Mouse (Mus musculus): ENCODE results near the gene Ascl2.

Gene Ascl2

DNA sequence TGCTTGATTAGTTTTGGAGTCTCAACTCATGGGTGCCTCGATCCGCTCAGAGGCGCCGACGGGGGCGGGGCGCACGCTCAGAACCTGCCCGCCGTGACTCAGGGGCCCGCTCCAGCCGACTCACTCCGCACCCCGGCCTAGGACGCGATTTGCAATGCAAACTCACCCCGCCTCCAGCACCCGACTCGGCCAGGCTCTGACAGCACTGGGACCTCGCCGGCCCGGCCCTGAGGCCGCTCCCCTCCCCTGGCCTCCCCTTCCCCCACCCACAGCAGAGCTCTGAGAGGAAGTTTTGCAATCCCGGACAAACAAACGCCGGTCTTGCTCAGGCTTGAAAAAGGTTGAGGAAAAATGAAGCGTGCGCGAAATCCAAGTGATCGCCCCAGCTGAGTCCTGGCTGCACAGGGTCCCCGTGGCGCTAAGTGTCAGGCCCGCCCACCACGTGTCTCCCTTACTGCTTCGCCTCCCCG lies 1.6 kb downstream of the Ascl2 start:
- ChIA-PET CTCF (interaction anchor here in 3 of 4 experiments (0.6 to 2.6 kb wide), 11 partner anchors 18 to 507 kb away, joined by 3 to 12 read pairs (median 4); no protein-coding TSS in a partner anchor), POLR2A (interaction anchor here (0.6 to 5.7 kb wide), 26 partner anchors 8 to 356 kb away, joined by 3 to 29 read pairs (median 4); partner anchors contain the start of genes Cd81 (in 2 of the 4) and Tssc4 (in 1 of the 4))

DNA sequence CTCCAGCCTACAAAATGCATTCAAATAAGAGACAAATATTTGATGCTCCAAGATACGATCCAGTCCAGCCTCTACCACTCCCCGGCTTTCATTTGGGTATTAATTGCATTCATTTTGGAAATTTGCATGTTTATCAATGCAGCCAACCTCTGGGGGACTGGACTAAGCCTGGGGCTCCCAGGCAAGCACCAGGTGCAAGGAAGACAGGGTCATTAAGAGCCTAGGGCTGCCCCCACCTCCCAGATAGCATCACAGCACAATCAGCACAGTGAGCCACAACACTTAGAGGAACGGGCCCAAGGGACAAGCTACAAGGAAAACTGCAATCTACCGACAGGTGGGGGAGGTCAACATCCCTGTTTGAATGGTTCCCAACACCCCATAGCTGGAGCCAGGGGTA lies 9.3 kb downstream of the Ascl2 start:
- ChIA-PET POLR2A (interaction anchor here in 3 of 4 experiments (0.8 to 4.4 kb wide), 11 partner anchors 8 to 127 kb away, joined by 3 to 21 read pairs (median 4); partner anchors contain the start of gene Cd81 (in 1 of the 3)), CTCF (interaction anchor here in 3 of 4 experiments (0.9 to 2.3 kb wide), 5 partner anchors 40 to 192 kb away, joined by 3 to 8 read pairs (median 3); no protein-coding TSS in a partner anchor)

DNA sequence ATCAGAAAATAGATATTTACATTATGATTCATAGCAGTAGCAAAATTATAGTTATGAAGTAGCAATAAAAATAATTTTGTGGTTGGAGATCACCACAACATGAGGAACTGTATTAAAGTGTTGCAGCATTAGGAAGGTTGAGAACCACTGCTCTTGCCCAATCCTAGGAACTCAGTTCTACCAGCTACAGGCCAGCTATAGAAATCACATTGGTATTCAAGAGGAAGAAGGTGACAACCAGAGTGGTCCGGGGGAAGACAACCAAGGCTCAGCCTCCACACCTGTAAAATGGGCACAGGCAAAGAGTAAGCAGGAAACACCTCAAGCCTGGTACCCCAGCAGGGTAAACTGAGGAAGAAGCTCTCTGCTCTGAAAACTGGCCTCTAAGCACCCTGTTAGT lies 10.2 kb downstream of the Ascl2 start:
- CTCF ChIA-PET = interaction anchor here in 1 of 4 experiments (2.3 kb wide), 1 partner anchor 40 kb away, joined by 8 read pairs; no protein-coding TSS in a partner anchor
- POLR2A ChIA-PET = interaction anchor here in 2 of 4 experiments (1.2 to 4.4 kb wide), 6 partner anchors 8 to 114 kb away, joined by 3 to 21 read pairs (median 4); partner anchors contain the start of gene Cd81 (in 1 of the 2)

DNA sequence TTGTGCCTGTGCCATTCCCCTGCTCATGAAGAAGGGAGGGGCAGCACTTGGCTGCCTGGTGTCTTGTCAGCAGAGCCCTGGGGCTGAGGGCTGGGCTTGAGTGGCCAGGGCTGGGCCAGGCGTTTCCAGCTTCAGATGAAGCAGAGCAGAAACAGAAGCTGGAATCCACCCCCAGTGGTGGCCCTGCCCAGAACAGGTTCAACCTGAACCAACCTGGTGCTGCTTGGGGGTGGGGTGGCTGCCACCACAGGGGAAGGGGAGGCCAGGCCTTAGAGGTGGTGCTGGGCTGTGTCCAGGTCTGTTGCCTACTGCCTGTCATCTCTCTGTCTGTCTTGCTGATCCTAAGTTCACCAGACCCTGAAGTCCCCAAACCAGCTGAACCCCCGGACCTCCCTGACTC lies 13.0 kb downstream of the Ascl2 start:
- CTCF ChIA-PET = no interaction called here
- POLR2A ChIA-PET = interaction anchor here in 1 of 4 experiments (0.7 kb wide), 1 partner anchor 47 kb away, joined by 3 read pairs; no protein-coding TSS in a partner anchor

DNA sequence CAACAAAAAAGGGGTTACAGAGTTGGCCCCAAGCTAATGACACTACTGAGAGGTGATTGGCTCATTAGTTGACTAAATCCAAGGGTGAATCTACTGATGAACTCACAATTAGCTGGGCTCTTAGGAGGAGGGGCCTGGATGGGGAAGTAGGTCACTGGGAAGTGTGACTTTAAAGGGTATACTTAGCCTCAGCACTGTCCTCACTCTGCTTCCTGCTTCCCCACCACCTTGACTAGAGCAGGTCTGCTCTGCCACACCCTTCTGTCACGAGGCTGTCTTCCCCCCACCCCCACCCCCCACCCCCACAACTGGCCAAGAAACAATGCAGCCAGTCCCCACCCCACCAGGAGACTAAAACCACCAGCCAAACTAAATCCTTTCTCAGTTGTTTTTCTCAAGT lies 19.5 kb downstream of the Ascl2 start:
- ChIA-PET CTCF (interaction anchor here (0.5 to 2.0 kb wide), 7 partner anchors 11 to 137 kb away, joined by 3 to 11 read pairs (median 4); no protein-coding TSS in a partner anchor), POLR2A (interaction anchor here (0.6 to 3.4 kb wide), 20 partner anchors 11 to 1988 kb away, joined by 3 to 28 read pairs (median 6); partner anchors contain the start of genes Ascl2 (in 2 of the 4) and Cd81 (in 2 of the 4))

DNA sequence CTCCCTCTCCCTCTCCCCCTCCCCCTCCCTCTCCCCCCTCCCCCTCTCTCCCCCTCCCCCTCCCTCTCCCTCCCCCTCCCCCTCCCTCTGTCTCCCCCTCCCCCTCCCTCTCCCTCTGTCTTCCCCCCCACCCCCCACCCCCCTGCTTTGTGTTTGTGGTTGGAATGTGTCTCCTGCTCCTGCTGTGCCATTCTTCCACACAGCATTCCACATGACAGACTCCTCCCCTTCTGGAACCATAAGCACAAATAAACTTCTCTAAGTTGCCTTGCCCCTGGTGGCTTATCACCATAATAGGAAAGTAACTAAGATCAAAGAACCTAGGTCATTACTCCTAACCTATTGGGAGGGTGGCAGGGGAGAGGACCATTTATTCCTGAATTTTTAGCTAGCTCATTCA lies 31.4 kb downstream of the Ascl2 start:
- ChIA-PET POLR2A (interaction anchor here in 1 of 4 experiments (1.0 to 3.3 kb wide), 2 partner anchors 11 to 30 kb away, joined by 5 to 22 read pairs; no protein-coding TSS in a partner anchor), CTCF (interaction anchor here in 2 of 4 experiments (0.6 to 5.8 kb wide), 3 partner anchors 18 to 186 kb away, joined by 3 to 17 read pairs (median 4); no protein-coding TSS in a partner anchor)

DNA sequence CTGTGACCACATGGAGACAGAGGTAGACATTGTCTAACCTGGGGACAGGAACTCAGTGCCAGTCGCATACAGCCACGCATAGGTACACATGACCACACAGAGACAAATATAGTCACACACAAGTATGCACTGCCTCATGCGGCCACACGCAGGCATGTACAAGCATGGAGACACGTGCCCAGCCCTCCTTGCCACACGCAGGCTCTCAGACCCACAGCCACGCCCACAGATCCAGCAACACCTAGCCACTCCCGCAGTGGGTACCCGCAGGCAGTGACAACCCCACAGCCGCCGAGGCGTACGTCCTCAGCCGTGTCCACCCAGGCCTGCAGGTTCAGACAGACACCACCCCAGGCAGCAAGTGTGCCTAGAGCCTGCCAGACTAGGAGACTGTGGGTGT lies 33.4 kb downstream of the Ascl2 start:
- ChIA-PET CTCF (interaction anchor here in 1 of 4 experiments (1.7 to 5.8 kb wide), 2 partner anchors 16 to 72 kb away, joined by 4 to 17 read pairs; no protein-coding TSS in a partner anchor), POLR2A (interaction anchor here in 2 of 4 experiments (0.5 to 1.4 kb wide), 4 partner anchors 9 to 73 kb away, joined by 3 to 5 read pairs (median 3); no protein-coding TSS in a partner anchor)

DNA sequence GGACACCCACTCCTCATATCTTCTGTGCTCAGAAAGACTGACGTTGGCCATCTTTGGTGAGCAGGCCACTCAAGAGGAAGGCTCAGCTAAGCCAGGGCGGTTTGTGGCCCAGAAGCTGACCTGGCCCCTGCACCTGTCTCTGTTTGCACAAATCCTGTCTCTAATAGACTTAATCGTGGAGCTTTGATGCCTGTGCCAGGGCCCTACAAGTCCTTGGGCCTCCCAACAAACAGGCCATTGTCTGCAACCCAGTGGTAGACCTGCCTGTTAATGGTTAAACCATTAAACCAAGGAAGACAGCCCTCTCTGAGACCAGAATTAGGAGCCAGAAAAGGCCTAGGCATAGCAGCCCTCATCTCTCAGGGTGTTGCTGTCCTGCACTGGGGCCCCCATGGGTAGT lies 36.6 kb downstream of the Ascl2 start:
- ChIA-PET POLR2A (interaction anchor here in 2 of 4 experiments (1.6 to 2.4 kb wide), 2 partner anchors 16 to 121 kb away, joined by 4 to 7 read pairs; partner anchors contain the start of gene Cd81 (in 1 of the 2)), CTCF (interaction anchor here (0.5 to 3.2 kb wide), 5 partner anchors 13 to 141 kb away, joined by 3 to 14 read pairs (median 5); no protein-coding TSS in a partner anchor)

DNA sequence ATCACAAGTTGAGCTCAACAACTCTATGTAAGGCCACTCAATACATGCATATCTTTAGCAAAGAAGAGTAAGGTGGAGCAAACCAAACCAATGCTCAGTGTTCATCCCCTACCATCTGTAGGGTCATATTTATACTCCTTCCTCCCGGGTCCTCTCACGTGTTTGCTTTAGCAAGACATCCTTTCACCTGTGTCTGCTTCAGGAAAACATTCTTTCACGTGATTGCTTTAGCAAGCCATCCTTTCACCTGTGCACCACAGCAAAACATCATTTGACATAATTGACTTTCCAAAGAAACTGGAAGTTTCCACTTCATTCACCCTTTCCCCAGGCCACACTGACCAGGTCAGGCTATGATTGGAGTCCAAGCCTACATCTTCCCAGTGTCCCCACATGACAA lies 38.0 kb downstream of the Ascl2 start, which contains the start of gene Th:
Th (minus strand) TSS at position 101 of the 400 bp plus-strand sequence.
- CTCF ChIA-PET = interaction anchor here in 2 of 4 experiments (0.9 to 3.2 kb wide), 3 partner anchors 8 to 12 kb away, joined by 3 to 14 read pairs (median 4); no protein-coding TSS in a partner anchor
- POLR2A ChIA-PET = interaction anchor here in 1 of 4 experiments (1.6 kb wide), 1 partner anchor 122 kb away, joined by 4 read pairs; the partner anchor contains the start of gene Cd81

DNA sequence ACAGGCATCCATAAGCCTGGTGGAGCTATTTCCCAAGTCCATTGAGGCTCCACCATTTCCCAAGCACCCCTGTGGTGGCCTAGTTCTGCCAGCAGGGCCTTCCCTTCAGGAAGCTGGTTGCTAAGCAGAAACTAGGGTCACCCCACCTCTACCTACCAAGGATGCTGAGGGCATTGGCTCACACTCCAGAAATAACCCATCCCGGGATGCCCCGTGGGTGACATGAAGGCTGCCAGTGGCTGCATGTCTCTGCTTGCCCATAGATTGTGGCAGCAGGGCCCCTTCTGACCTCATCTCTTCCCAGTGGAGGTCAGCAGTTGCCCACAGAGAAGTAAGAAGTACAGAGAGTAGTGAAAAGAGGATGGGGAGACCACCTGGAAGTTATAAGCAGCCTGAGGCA lies 39.5 kb downstream of the Ascl2 start:
- POLR2A ChIA-PET = no interaction called here
- CTCF ChIA-PET = interaction anchor here in 1 of 4 experiments (0.6 to 0.9 kb wide), 3 partner anchors 10 to 494 kb away, joined by 3 to 5 read pairs (median 4); no protein-coding TSS in a partner anchor

DNA sequence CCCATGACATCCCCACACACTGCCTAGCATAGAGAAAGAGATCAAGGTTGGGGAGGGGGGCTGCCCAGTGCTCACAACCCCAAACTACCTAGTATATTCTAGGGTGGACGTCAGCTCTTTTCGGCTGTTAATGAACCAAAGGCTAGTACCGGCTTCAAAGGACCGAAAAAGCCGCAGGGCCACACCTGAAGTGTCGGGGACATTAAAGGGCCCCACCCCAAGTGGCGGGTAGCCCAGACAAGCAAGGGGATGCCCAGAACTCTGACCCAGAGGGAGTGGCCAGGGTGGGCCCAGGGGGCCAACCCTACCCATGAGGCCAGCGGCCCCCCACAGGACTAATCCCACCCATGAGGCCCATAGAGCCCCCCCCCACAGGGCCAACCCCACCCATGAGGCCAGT lies 41.8 kb downstream of the Ascl2 start:
- CTCF ChIA-PET = interaction anchor here in 3 of 4 experiments (0.6 to 1.4 kb wide), 6 partner anchors 8 to 418 kb away, joined by 3 to 12 read pairs (median 4); no protein-coding TSS in a partner anchor
- POLR2A ChIA-PET = interaction anchor here in 3 of 4 experiments (1.0 to 2.4 kb wide), 5 partner anchors 9 to 189 kb away, joined by 3 to 8 read pairs (median 3); partner anchors contain the start of gene Cd81 (in 1 of the 3)

DNA sequence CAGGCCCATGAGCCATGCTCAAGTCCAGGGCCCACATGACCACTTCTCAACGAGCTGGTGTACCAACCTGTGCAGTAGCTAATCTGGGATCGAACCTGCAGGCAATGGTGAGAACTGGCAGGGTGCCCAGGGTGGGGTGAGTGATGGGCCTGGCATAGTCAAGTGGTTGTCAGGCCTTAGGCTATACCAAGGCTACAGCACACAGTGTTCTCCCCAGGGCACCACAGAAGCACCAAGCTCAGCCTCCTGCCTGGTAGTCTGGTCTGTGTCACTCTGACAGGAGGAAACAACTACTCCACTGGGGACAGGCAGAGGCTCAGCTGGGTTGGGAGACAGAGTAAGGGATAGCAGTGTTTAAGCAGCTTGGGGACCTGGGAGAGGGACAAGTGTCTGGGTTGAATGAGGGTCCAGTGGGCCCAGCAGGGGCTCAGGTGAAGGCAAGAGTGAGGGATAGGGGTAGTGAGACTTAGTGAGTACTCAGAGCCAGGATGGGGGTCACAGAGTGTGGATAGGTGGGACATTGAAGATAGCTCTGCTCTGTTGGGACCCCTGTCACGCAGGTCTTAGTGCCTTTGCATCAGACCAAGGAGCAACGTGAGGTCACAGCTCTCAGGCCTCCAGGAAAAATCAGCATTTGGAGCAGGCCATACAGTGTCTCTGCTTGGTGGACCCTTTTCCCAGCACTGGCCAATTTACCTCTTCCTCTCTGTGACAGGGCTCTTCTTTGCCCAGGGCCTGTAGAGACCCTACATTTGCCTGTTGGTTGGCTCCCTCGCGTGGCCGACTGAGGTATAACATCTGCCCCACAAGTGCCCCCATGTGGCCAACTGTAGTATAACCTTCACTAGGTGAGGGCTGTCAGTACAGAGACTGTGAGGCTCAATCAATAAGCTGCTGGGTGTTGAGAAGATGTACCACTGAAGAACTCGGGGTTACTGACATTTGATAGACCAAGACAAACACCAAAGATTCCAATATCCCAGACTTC lies 50.1 kb downstream of the Ascl2 start:
- ChIA-PET CTCF (interaction anchor here (0.5 to 3.8 kb wide), 111 partner anchors 8 to 1649 kb away, joined by 3 to 60 read pairs (median 4); partner anchors contain the start of genes Trpm5 (in 2 of the 4), Ascl2 (in 1 of the 4), Dhcr7 (in 1 of the 4) and Nadsyn1 (in 1 of the 4)), POLR2A (interaction anchor here in 3 of 4 experiments (0.6 to 2.6 kb wide), 12 partner anchors 9 to 532 kb away, joined by 3 to 10 read pairs (median 3); partner anchors contain the start of gene Cd81 (in 1 of the 3))

DNA sequence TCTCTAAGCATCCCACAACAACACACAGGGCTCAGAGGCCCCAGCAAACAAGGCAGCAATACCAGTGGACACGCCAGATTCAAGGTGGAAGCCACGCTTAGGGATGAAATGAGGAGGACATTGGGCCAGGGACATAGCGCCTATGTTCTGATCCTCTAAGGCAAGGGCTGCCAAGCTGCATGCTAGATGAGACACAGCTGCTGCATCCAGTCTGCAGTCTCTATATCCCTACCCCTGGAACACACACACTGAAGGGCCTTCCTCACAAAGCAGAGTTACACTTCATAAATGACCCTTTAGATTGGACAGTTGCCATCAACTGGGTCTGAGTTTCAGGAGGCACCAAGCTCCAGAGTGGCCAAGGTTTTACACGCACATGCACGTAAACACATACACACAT lies 51.4 kb downstream of the Ascl2 start:
- ChIA-PET POLR2A (interaction anchor here in 2 of 4 experiments (1.2 to 1.4 kb wide), 2 partner anchors 23 to 48 kb away, joined by 3 read pairs; no protein-coding TSS in a partner anchor), CTCF (interaction anchor here (0.6 to 3.5 kb wide), 10 partner anchors 23 to 588 kb away, joined by 3 to 36 read pairs (median 8); no protein-coding TSS in a partner anchor)

Measured in embryonic stem cell, embryonic (primary cell).